Mouse (Mus musculus): Measurements from ENCODE around the gene Trpv6.

Gene Trpv6

DNA sequence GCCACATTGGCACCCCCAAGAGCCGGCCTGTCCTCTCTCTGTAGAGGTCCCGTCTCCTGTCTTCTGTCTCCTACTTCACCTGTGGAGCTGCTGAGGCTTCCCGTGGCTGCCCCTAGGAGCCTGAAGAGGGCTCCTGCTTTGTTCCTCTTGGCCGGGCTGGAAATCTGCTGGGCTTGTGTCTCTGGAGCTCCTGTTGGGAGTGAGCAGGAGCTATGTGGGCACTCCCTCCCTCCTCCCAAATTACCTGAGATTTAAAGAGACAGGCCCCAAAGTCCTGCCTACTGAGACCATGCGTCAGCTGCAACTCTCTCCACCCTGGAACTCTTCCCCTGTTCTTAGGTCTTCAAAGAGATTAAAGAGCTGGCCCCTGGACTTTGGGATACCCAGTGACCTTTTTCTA, at the start of gene Trpv6:
Trpv6 (minus strand) TSS at position 228 of the 400 bp plus-strand sequence.
- DNase-seq (ENCODE audit: low read depth, low spot score), result no peak

DNA sequence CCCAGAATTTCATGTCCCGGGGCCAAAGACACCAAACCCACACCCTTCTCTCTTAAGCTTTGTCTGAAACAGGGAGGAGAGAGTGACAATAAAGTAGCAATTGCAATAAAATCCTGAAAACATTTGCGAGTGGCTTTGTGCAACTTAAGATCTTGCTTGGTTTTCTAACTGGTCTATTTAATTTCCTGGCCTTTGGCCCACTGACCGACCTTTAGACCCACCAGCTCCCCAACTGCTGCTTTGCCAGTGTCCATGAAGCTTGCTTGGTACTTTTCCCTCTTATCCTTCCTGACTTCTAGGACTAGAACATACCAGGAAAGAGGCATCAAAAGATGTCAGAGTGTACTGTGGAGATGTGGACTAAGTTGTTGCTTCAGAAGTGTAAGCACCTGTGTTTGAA, 49.4 kb upstream of the Trpv6 start:
- no peak for DNase-seq (ENCODE audit: low read depth, low spot score)

DNA sequence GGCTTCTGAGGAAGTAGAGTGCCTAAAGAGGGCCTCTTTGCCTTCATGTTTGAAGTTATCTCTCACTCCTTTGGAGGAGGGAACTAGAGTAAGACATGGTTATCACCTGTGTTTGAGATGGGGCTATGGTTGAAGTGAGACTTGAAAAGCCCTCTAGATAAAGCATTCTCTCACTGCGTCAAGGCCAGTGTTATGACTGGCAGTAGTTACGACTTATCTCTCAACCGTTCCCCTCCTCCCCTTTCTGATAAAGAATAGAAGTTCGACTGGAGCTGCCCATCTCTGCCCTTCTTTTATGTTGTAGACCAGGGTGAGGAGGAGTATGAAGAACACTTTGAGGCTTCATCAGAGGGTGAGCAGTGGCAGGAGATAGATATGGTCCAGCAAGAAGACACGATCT, 48.7 kb upstream of the Trpv6 start:
- no peak for DNase-seq (ENCODE audit: low read depth, low spot score)

DNA sequence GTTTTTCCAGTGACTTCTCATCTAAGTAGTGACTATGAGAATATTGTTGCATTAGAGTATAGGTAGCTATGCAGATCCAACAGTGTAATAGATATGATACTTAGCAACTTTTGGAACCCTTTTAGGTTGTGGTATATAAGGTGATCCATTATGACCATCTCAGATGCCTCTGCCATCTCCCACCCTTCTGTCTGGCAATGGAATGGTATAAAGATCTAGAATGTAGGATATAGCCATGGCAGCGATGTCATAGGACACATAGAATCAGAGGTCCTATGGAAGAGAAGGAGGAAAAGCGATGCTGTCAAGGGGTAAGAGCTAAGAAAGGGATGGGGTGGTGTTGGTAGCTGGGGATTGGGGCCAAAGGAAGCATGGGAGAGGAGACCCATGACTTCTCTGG, 47.9 kb upstream of the Trpv6 start, which contains the start of gene Llcfc1:
Llcfc1 (plus strand) TSS at position 301 of the 400 bp plus-strand sequence.
- no peak for DNase-seq (ENCODE audit: low read depth, low spot score)

DNA sequence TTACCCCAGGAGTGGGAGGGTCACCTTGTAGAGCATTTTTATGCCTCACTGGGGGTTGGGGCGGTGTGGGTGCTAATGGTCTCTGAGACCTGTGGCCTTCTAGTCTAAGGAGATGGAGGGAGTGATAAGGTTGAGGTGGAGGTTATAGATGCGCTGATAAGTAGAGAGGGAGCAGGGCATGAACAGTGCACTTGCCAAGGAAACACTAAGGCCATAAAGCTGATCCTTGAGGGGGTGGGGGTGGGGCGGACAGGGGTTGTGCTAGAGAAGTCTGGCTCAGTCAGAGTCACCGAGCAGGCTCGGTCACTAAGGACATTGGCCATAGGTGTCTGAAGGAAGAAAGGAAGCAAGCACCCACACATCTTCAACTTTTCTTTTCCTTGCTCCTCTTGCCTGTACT, 45.5 kb upstream of the Trpv6 start:
- DNase-seq (ENCODE audit: low read depth, low spot score), result no peak

DNA sequence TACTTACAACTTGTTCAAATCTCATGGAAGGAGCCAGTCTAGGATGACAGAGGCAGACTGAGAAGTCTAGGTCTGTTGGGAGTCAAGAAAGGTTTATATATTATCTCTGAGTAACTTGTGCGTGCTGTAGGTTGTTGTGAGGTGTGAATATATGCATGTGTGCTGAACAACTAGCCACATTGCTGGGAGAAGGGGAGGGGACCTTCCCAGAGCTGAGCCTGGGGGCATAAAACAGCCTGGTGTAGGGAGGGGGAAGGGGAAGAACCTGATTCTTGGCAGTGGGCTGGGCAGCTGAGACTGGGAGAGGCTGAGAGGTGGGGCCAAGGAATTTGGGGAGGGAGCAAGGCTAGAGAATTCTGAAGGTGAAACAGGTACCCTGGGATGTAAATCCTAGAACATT, 44.5 kb upstream of the Trpv6 start, which contains the start of gene Trpv5:
Trpv5 (minus strand) TSS at position 101 of the 400 bp plus-strand sequence.
- DNase-seq (ENCODE audit: low read depth, low spot score), result no peak

DNA sequence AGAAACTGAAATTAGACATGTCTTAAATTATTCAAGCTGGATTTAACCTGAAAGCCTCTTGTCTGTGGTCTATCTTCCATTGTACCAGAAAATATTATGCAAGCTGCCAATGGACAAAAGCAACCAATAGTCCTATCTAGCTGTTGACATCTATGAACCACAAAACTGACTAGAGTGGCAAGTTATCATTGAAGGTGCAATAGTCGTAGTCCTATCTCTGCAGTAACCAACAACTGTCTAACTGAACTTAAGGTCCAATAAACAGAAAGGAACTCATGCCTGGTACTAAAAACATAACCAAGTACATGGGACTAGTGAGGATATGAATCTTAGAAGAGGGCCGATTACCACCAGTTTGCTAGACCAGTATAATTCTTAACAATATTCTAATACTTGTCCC, 40.3 kb upstream of the Trpv6 start:
- no peak for DNase-seq (ENCODE audit: low read depth, low spot score)

DNA sequence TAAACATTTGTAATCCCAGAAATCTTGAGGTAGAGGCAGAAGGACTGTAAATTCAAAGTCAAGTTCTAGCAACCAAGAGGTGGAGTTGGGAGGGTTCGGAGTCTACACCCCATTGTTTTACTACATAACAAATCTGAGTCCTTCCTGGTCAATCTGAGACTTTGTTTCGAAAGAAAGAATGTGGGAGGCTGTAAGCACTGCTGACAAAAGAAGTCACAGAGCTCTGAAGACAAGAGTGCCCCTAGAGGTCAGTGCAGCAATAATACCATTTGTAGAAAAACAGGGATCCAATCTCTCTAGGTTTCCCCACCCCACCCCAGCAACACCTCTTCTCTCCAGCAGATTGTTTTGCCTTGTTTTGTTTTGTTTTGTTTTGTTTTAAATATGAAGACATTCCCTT, 26.1 kb upstream of the Trpv6 start:
- peak; percentile 39 for DNase-seq (ENCODE audit: low read depth, low spot score)

DNA sequence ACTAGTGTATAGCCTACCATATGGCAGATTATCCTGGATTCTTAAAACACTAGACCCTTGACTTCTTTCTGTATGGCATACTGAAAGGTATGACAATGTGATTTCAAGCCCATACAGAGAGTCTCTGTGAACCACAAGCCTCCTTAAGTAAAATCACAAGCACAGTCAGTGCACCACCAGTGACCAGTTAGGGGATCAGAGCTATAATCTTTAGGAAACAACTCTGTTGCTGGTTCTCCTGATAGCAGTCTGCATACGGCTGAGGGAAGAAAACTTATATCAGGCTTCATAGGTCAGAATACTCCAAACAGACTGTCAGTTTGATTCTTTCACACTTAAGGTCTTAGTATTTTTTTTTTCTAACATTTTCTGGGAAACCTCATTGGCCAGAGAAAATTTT, 22.3 kb upstream of the Trpv6 start:
- no peak for DNase-seq (ENCODE audit: low read depth, low spot score)

DNA sequence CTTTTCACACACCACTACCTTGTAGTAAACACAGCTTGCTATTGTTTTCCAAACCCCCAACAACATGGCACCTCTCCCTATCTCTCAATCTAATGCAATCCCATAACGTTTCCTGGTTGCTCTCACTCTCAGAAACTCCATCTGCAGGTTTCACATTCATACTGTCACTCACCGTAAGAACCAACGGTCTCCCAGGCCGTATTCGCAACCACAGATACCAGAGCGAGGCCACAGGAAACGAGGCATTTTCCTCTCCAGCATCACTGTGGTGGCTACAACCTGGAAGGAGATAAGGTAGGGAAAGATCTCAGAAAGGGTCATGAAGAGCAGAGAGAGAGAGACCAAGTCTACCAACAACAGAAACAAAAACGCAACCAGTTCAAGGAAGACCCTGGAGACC, 18.4 kb upstream of the Trpv6 start:
- no peak for DNase-seq (ENCODE audit: low read depth, low spot score)

DNA sequence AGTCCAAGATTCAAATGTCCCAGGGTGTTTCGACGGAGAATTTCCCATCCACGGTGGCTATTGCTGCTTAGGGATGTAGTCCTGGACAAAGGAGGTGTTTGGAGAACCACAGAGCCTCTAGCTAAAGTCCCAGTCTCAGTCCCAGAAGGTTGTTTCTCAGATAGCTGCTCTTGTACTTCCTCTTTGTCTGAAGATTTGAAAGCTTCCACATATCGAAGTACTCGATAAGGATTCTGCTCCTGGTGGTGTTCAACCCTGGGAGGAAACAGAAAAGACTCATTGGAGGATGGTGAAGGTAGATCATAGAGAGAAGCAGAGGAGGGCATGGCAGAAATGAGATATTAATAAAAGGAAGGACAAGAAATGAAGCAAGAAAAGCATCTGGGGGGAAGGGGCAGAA, 17.0 kb upstream of the Trpv6 start:
- no peak for DNase-seq (ENCODE audit: low read depth, low spot score)

DNA sequence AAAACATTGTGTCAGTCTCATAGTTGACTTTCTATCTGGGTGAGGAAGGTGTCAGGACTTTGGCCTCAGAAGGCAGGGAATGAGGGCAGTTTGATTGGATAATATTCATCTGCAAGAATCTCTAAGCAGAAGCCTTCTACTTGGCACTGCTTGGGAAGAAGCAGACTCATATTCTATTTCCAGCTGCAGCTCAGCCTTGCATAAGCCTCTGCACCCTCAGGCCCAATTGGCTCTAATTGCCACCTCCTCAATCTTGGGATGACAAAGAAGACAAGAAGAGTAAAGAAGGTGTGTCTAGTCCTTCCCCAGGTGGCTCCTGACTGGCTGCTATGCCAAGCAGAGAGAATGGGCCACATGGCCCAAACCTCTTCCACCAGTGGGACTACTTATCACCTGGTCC, 10.5 kb upstream of the Trpv6 start:
- no peak for DNase-seq (ENCODE audit: low read depth, low spot score)

DNA sequence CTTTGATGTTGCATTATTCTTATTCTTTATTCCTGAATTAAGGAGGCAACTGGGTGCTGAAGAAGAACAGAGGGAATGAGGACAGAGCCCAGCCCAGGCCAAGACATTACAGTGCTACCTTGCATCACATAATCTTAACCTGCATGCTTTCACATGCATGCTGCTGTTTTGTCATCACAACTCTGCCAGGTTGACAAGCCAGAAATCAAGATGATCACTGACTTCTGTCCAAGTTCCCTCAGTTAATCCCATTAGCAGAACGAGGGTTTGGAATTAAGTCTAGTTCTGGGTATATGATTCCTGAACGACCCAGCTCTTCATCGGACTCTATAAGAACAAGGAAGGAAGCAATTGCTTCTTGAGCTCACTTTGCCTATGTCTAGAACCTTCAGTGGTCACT, 10.0 kb upstream of the Trpv6 start:
- no peak for DNase-seq (ENCODE audit: low read depth, low spot score)

DNA sequence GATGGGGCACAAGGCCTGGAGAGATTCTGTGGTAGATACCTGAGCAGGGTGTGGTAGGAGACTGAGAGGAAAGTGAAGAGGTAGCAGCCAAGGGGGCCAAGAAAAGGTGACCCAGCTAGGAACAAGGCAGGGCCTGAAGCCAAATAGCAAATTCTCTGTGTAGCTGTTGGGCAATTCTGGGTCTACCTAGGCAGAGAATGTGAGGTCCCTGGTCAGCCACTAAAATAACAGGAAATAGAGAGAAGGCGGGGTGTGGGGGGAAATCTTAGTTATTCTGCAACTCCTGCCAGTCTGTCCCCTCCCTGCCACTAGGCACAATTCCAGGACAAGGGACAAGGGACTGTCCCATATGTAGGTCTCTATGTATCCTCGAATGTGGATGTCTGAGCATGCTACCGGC, 7.0 kb upstream of the Trpv6 start:
- no peak for DNase-seq (ENCODE audit: low read depth, low spot score)

DNA sequence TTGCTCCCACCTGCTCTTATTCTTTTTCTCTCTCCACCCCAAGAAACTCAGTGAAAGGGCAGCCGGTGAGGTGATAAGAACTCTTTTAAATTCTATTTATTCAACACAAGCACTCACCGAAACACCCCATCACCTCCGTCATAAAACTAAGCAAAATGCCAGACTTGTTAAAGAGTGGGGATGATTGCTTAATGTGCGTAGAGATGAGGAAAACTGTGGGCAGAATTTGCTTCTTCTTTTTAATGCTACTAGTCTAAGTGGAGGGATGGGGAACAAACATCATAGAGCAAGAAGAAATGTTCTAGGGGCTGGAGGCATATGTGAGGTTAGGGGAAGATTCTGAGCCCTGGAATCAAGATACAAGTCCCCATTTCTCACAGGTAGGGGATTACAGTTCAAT, 6.6 kb upstream of the Trpv6 start:
- no peak for DNase-seq (ENCODE audit: low read depth, low spot score)

DNA sequence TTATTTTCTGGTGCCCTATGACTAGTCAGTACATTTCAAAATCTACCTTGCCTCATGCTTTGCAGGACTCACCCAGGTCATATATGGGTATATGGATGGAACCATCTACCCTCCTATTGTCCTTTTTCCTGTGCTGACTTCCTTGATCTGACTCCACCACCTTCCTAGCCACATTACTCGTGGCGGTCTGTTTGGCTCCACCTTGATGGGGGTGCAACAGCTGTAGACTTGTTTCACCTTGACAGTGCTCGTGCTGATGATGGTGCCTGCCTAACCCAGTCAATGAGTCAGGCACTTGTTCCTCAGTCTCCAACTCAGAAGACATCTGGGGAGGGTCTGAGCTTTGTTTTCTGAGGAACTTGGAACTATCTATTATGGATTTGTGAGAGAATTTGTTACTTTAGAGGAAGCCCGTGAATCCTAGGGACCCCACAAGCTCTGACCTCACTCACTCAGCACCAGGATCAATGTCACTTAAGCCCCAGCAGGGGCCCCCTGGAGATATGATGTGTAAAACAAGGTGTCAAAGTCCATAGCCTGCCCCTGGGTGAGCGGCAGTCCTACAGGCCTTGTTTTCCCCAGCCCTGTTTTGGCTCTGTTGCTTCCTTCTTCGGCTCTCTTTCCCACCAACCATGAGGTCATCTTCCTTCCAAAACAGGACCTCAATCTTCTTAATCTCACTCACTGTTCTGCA, 5.1 kb upstream of the Trpv6 start:
- no peak for DNase-seq (ENCODE audit: low read depth, low spot score)

DNA sequence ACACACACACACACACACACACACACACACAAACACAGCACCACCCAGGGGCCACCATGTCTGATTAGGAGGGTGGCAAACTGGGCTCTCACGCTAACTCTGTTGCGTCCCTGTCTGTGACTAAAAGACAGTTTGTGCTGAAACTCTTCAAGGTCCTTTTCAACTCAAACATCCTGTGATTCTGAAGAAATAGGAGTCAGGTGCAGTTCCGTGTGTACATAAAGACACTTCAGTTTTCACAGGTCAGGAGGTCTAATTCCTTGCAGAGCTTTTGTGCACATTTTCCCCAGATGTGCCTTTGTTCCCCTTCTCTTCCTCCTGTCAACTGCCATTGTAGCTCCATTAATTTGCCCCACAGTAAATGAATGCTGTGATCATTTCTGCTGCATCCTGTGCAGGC, 4.2 kb upstream of the Trpv6 start:
- DNase-seq (ENCODE audit: low read depth, low spot score), result no peak

DNA sequence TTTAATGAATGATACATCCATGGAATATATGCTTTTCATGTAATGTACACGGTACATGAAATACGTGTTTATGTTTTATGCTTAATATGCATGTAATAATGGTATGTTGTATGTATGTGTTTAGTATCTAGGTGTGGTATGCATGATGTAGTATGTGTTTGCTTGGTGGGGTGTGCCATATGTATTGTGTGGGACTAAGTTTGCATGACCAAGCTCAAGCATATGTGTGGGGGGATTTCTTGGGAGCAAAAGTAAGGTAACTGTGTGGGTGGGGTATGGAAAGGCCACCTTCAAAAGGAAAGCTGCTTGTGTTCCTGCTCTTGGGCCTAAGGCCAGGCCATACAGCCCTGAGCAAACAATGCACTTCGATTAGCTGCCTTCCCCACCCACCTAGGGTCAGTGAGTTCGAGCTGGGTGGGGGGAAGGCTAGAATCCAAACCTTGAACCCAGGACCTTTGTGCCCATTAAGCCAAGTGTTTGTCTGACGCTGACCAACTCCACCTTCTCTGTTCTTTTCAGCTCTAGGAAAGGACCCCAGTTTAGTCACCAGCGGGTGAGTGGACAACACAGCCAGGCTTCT, 1.8 kb upstream of the Trpv6 start:
- DNase-seq (ENCODE audit: low read depth, low spot score), result no peak

DNA sequence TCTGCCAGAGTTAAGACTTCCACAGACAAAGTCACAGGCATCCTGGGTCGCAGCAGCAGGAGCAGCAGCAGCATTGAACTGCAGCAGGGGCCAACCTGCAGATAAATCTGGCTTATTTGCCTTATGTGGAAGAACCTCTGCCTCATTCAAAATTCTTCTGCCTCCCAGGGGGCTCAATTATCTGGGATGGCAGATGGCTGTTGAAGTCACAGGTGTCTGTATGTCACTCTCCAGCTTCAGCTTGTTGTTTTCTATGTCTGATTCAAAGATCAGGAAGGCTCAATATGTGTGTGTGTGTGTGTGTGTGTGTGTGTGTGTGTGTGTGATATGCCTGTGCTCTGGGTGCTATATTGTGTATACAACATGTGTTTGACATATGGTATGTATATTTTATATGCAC, 1.2 kb upstream of the Trpv6 start:
- no peak for DNase-seq (ENCODE audit: low read depth, low spot score)

DNA sequence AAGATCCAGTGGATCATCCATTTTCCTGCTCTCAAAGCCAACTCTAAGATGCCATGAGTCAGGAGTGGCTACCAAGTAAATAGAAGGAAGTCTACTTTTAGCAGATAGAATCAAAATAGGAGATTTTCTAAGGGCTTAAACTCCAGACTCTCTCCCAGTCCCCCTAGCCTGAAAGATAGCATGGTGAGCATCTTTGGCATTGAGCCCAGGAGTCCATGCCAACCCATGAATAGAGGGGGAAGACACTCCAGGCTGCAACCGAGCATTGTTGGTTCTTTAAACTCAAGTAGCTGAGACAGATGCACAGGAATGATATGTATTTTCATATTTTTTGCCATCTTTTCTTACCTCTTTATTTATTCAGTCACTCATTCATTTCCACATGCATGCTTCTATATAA, 994 bp downstream of the Trpv6 start:
- DNase-seq (ENCODE audit: low read depth, low spot score), result no peak

DNA sequence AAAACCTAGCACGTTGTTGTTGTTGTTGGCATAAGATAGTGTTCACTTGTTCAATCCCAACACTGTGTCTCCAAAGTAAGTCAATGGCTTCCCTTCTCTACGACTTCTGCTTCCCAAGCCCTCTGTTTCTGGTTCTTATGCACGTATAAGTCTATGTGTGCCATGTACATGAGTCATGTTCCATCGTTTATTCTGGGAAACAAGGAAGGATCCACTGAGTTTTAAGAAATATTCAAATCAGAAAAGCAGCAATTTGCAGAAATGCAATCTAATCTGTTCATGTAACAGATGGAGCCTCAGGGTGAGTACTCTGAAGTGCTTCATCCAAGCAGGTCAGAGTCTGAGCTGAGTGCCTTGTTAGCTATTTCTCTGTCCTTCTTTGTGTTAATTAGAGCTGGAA, 4.7 kb downstream of the Trpv6 start:
- DNase-seq (ENCODE audit: low read depth, low spot score), result no peak

DNA sequence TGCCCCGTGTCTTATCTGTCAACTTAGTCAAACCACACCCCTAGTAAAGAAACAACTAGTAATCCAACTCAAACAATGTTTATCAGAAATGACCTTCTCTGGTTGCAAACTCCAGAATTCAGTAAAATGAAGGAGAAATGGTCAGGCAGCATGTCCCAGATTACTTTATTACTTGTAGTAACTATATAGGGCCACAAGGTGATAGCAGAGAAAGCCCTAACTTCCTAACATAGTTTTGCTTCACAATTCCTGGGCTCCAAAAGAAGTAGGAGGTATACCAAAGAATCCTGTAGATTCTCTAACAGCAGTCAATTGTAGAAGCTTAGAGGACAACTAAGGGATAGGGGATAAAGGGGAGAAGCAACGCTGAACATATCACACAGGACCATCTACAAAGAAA, 5.4 kb downstream of the Trpv6 start:
- DNase-seq (ENCODE audit: low read depth, low spot score), result no peak

DNA sequence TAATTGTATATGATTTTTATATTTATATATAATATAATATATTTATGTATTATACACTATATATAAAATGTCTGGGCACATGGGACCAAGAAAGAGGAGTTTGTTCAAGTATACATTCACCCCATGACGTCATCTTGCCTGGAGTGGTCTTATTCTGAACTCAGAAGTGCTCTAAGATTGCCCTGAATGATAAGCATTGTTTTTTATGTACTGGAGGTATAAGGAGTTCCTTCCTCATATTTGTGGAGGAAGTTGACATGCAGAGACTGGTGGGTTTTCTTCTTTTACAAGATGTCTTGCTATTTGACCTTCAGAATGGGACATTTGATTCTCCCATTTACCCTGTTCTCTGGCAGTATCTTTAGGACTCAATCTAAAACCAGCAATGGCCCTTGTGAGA, 8.0 kb downstream of the Trpv6 start:
- DNase-seq (ENCODE audit: low read depth, low spot score), result no peak

DNA sequence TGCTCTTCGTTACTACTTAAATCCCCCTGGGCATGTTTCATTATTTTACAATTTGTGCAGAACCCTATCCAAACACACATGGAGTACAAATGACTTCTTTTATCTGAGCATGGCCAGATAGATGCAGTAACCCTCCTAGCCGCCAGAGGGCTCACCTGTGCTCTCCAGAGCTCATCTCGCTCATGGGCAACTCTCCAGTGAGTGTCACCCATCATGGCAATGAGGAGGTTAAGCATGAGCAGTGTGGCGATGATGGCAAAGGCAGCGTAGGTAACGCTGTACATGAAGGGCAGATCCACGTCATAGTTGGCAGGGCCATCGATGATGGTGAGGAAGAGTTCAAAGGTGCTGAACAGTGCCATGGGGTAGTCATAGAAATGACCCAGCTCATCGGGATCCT, 13.5 kb downstream of the Trpv6 start:
- peak; percentile 41 for DNase-seq (ENCODE audit: low read depth, low spot score)
